Mouse (Mus musculus) ES-Bruce4 (cell line): ENCODE data around the gene Dirc2. TPM values are rescaled to one million over a fixed set of nuclear protein-coding genes. Genes with fewer than 3 reads are reported as not detected.

Experiments
- H3K27ac ChIP-seq: 2 replicates; pipeline ENCODE4 v1.5.1; 2012; ENCODE audit warnings: low read length, inconsistent platforms; ENCODE audit not compliant: insufficient read depth
- H3K27me3 ChIP-seq: 2 replicates; pipeline ENCODE4 v1.6.1; 2012; ENCODE audit warnings: mild to moderate bottlenecking, low read length, inconsistent platforms; ENCODE audit not compliant: control insufficient read depth, poor library complexity, insufficient read depth, severe bottlenecking
- H3K36me3 ChIP-seq: 2 replicates; pipeline ENCODE4 v1.6.1; 2012; ENCODE audit warnings: inconsistent platforms, mild to moderate bottlenecking, low read length, moderate library complexity; ENCODE audit not compliant: control insufficient read depth, poor library complexity, insufficient read depth, severe bottlenecking
- H3K4me1 ChIP-seq: one replicate; pipeline ENCODE4 v1.8.1; 2011; ENCODE audit warnings: low read length; ENCODE audit not compliant: control insufficient read depth, insufficient read depth
- H3K4me3 ChIP-seq: 2 replicates; pipeline ENCODE4 v1.5.1; 2011; ENCODE audit warnings: low read depth, mild to moderate bottlenecking, low read length
- H3K9ac ChIP-seq: 2 replicates; pipeline ENCODE4 v1.6.1; 2012; ENCODE audit warnings: low read depth, mild to moderate bottlenecking, inconsistent platforms; ENCODE audit not compliant: poor library complexity, severe bottlenecking
- H3K9me3 ChIP-seq: replicated peaks from 2 replicates; pipeline ENCODE4 v1.6.1; 2012; ENCODE audit warnings: mild to moderate bottlenecking, low read length, inconsistent platforms; ENCODE audit not compliant: control insufficient read depth, poor library complexity, insufficient read depth, severe bottlenecking
- CTCF ChIP-seq: IDR thresholded peaks from one replicate; pipeline ENCODE4 v1.8.1; 2011; ENCODE audit warnings: low read depth, low read length
- EP300 ChIP-seq: IDR thresholded peaks from 2 replicates; pipeline ENCODE4 v1.6.1; 2011; ENCODE audit warnings: low read depth, low read length; ENCODE audit not compliant: insufficient read depth
- POLR2A ChIP-seq: IDR thresholded peaks from one replicate; pipeline ENCODE4 v1.8.1; 2011; ENCODE audit warnings: low read length; ENCODE audit not compliant: insufficient read depth
- polyA plus RNA-seq: library from polyadenylated mRNA; stranded (reverse); fragments of >200 nt; gene quantifications from 2 replicates; pipeline ENCODE4 v1.2.4, GENCODE M21; 2011; ENCODE audit warnings: low read depth; ENCODE audit not compliant: missing spikeins, insufficient read depth, insufficient read length

Gene Dirc2
- polyA plus RNA-seq, 1 experiment: 18.5 TPM

GRCm38 (mm10) chr16:35660222-35660621 is 108.9 kb downstream of the Dirc2 start:
- H3K9me3 ChIP-seq: no peaks in the 10 kb centered on the region
- TF ChIP-seq CTCF (no peak), POLR2A (no peak), EP300 (no peak)
- H3K4me1 ChIP-seq: no peaks in the 10 kb centered on the region
- H3K27me3 ChIP-seq: peaks cover 6% of the 10 kb centered on the region; the same call in 1 of the 2 replicates
- H3K4me3 ChIP-seq: peak overlapping the region; percentile 65
- peak overlapping the region; percentile 44 for H3K9ac ChIP-seq
- no peak overlapping the region for H3K27ac ChIP-seq
- H3K36me3 ChIP-seq: no peaks in the 10 kb centered on the region

DNA sequence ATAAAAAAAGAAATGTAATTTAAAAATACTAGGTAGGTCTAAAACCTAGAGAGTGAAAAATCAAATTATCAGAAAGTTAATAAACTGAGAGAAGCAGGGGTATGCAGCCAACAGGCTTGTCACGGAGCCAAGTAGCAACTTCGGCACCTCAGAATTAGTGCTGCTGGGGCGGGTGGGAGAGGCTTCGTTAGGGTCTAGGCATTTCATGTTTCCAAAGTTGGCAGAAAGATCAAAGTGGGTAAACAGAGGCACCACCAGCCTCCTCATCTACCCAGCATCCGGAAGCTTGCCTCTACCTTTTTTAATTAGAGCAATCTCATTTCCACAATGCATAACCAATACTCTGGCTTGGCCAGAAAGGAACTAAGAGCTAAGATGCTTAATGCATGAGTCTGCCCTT is 115.2 kb downstream of the Dirc2 start:
- Histone ChIP-seq H3K9me3 (no peaks in the 10 kb centered on the region), H3K4me3 (no peak overlapping the region), H3K4me1 (no peaks in the 10 kb centered on the region), H3K27ac (no peak overlapping the region), H3K27me3 (no peaks in the 10 kb centered on the region), H3K36me3 (no peaks in the 10 kb centered on the region), H3K9ac (no peak overlapping the region)
- no peak for TF ChIP-seq POLR2A
- TF ChIP-seq CTCF: no peak
- TF ChIP-seq EP300: no peak

DNA sequence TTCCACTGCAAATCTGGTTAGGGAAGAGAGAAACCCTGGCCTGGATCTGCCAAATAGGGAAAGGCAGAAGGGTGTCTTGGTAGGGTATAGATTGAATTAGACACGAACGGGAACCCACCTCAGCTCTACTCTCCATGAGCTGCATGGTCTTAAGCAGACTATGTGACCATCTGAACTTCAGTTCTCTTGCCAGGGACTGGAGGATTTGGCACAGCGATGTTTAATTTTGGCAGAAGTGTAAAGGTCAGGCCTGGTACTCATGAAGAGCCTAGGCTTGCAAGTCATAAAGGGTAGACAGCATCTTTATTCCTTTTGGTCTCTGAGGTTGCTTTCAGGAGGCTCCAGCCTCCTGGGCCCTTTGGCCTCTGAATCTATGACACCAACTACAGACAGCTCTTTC is 116.5 kb downstream of the Dirc2 start:
- H3K4me1 ChIP-seq: no peaks in the 10 kb centered on the region
- TF ChIP-seq POLR2A (no peak), EP300 (no peak), CTCF (no peak)
- no peak overlapping the region for H3K27ac ChIP-seq
- no peak overlapping the region for H3K9ac ChIP-seq
- no peaks in the 10 kb centered on the region for H3K36me3 ChIP-seq
- H3K4me3 ChIP-seq: no peak overlapping the region
- H3K9me3 ChIP-seq: no peaks in the 10 kb centered on the region
- no peaks in the 10 kb centered on the region for H3K27me3 ChIP-seq

DNA sequence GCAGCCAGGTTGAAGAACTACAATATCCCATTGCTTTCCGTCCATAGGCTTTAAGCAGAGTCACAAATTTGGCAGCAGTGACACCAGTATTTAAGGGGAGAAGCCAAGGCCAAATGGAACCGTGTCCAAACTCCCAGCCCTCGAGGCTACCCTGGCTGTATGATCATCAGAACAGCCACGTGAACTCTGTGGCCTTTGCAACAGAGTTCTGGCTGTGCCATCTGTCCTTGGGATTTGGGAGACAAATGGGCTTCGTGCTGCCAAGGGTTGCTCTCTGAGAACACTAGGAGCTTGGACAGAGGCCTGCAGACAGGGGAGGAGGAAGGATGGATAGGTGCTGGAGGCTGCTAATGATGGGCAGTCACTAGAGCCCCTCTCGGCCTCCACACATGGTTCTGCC is 117.0 kb downstream of the Dirc2 start:
- Histone ChIP-seq H3K4me3 (no peak overlapping the region), H3K4me1 (no peaks in the 10 kb centered on the region), H3K36me3 (no peaks in the 10 kb centered on the region), H3K9ac (no peak overlapping the region), H3K9me3 (no peaks in the 10 kb centered on the region), H3K27me3 (no peaks in the 10 kb centered on the region), H3K27ac (no peak overlapping the region)
- TF ChIP-seq EP300: no peak
- TF ChIP-seq CTCF: no peak
- no peak for TF ChIP-seq POLR2A

GRCm38 (mm10) chr16:35648862-35649261 is 120.3 kb downstream of the Dirc2 start:
- Histone ChIP-seq H3K9ac (no peak overlapping the region), H3K36me3 (no peaks in the 10 kb centered on the region), H3K27ac (no peak overlapping the region), H3K27me3 (no peaks in the 10 kb centered on the region), H3K4me3 (no peak overlapping the region), H3K9me3 (no peaks in the 10 kb centered on the region), H3K4me1 (no peaks in the 10 kb centered on the region)
- no peak for TF ChIP-seq CTCF
- TF ChIP-seq POLR2A: no peak
- no peak for TF ChIP-seq EP300

Other genes starting within 250 kb of the Dirc2 start
- 1.6 and 4.3 TPM in 2 replicates for gene Sema5b, start 228.2 kb downstream of the Dirc2 start, polyA plus RNA-seq
- 71.3 and 72.5 TPM in 2 replicates for gene Hspbap1, start 1.0 kb upstream of the Dirc2 start, polyA plus RNA-seq
- gene Parp14, start 102.2 kb upstream of the Dirc2 start, polyA plus RNA-seq: 5.4 and 5.7 TPM in 2 replicates
- gene Parp9, start 169.1 kb upstream of the Dirc2 start, polyA plus RNA-seq: 22.0 and 22.5 TPM in 2 replicates
- 11.2 and 12.1 TPM in 2 replicates for gene Dtx3l, start 169.8 kb upstream of the Dirc2 start, polyA plus RNA-seq
- 93.0 and 103 TPM in 2 replicates for gene Kpna1, start 209.4 kb upstream of the Dirc2 start, polyA plus RNA-seq